In genomic region chr9:9647361-9647760, GRCm38 (mm10) we compare ENCODE assay signal across 26 mouse cellular contexts.
"Had no signal": no experiment of that assay in that cellular context is flagged by ENCODE, and none has a peak within 500 bp of the region (broad histone marks: within the 10 kb centered on the region; RNA-seq: fewer than 3 reads in every experiment).

No protein-coding gene starts in this region.

- DNase-seq: cerebellum, adult 18-20 months; cerebellum, adult 2 months; cerebellum, adult 8-10 months; cerebellum, adult 9-10 months; cerebellum, adult 9-11 months; cerebellum, postnatal 10 days; cerebellum, postnatal 14 days; cerebellum, postnatal 25 days; cerebellum, postnatal 36 days; embryo, embryonic 11 days; forebrain, postnatal 0 days; gastrocnemius, adult 2 months; gastrocnemius, postnatal 10 days; gastrocnemius, postnatal 14 days; gastrocnemius, postnatal 25 days; gastrocnemius, postnatal 36 days; heart, adult 11 months had no signal

- H3K27ac ChIP-seq: embryonic facial prominence, embryonic 10.5 days; embryonic facial prominence, embryonic 12.5 days; embryonic facial prominence, embryonic 13.5 days; embryonic facial prominence, embryonic 15.5 days; forebrain, embryonic 10.5 days; forebrain, embryonic 12.5 days; forebrain, embryonic 13.5 days; forebrain, embryonic 15.5 days; gastrocnemius, adult 2 months had no signal

- H3K36me3 ChIP-seq: embryonic facial prominence, embryonic 10.5 days; embryonic facial prominence, embryonic 12.5 days; embryonic facial prominence, embryonic 13.5 days; embryonic facial prominence, embryonic 15.5 days; forebrain, embryonic 10.5 days; forebrain, embryonic 12.5 days; forebrain, embryonic 15.5 days had no signal

- H3K4me3 ChIP-seq: embryonic facial prominence, embryonic 10.5 days; embryonic facial prominence, embryonic 12.5 days; embryonic facial prominence, embryonic 13.5 days; embryonic facial prominence, embryonic 15.5 days; erythroblast, embryonic 14.5 days; forebrain, embryonic 10.5 days; forebrain, embryonic 12.5 days; forebrain, embryonic 13.5 days; forebrain, embryonic 15.5 days; gastrocnemius, adult 2 months had no signal

- H3K27me3 ChIP-seq: embryonic facial prominence, embryonic 12.5 days; embryonic facial prominence, embryonic 13.5 days; embryonic facial prominence, embryonic 15.5 days; forebrain, embryonic 12.5 days; forebrain, embryonic 13.5 days; forebrain, embryonic 15.5 days had no signal

- H3K4me1 ChIP-seq: embryonic facial prominence, embryonic 10.5 days; embryonic facial prominence, embryonic 12.5 days; embryonic facial prominence, embryonic 13.5 days; embryonic facial prominence, embryonic 15.5 days; forebrain, embryonic 10.5 days; forebrain, embryonic 12.5 days; forebrain, embryonic 13.5 days; forebrain, embryonic 15.5 days had no signal
